Mouse (Mus musculus): ENCODE data around the gene Ephx3. TPM values are rescaled to one million over a fixed set of nuclear protein-coding genes. Genes with fewer than 3 reads are reported as not detected.

Ephx3 gene
- polyA plus RNA-seq, 2 experiments, result 0.08 TPM; not detected in 1

GRCm38 (mm10) chr17:32197156-32197555, 7.8 kb upstream of the Ephx3 start:
- 88% methylated on average over 14 of the region's 14 CpGs for WGBS (ENCODE audit: insufficient replicate concordance)
- no peak overlapping the region for H3K27ac ChIP-seq
- H3K9ac ChIP-seq (replicated peaks), result no peak overlapping the region
- TF ChIP-seq CTCF (IDR thresholded peaks at IDR 0.05; ENCODE audit: low read depth) (no peak), EP300 (IDR thresholded peaks at IDR 0.05; ENCODE audit: low read depth) (no peak)
- peaks cover 59% of the 10 kb centered on the region for H3K36me3 ChIP-seq (replicated peaks; ENCODE audit: control insufficient read depth, insufficient read depth, low read depth)
- no peaks in the 10 kb centered on the region; a peak in 1 of 4 replicates for H3K4me1 ChIP-seq (replicated peaks; ENCODE audit: control insufficient read depth in 2 of 2, insufficient read depth in 2 of 2, low read length in 1 of 2)
- H3K27me3 ChIP-seq (ENCODE audit: control insufficient read depth, insufficient read depth, low read length), result no peaks in the 10 kb centered on the region
- no peak overlapping the region for H3K4me3 ChIP-seq (ENCODE audit: insufficient read depth in 1 of 2, low read depth in 2 of 2, low read length in 2 of 2)
- DNase-seq (ENCODE audit: low read depth in 3 of 3, low spot score in 3 of 3) (no peak), ATAC-seq (ENCODE audit: insufficient read depth) (no peak)
- no peaks in the 10 kb centered on the region for H3K9me3 ChIP-seq (ENCODE audit: control insufficient read depth, low read length)
- no peak overlapping the region for H3K4me2 ChIP-seq (ENCODE audit: low read depth)

- no peak overlapping the region for H3K4me2 ChIP-seq (ENCODE audit: low read depth)
- no peaks in the 10 kb centered on the region for H3K27me3 ChIP-seq (ENCODE audit: control insufficient read depth, insufficient read depth, low read length)
- no peak overlapping the region for H3K4me3 ChIP-seq (ENCODE audit: insufficient read depth in 1 of 2, low read depth in 2 of 2, low read length in 2 of 2)
- DNase-seq (ENCODE audit: low read depth in 3 of 3, low spot score in 3 of 3), result no peak
- H3K36me3 ChIP-seq (replicated peaks; ENCODE audit: control insufficient read depth, insufficient read depth, low read depth), result peaks cover 47% of the 10 kb centered on the region
- H3K4me1 ChIP-seq (replicated peaks; ENCODE audit: control insufficient read depth in 2 of 2, insufficient read depth in 2 of 2, low read length in 1 of 2), result no peaks in the 10 kb centered on the region; a peak in 1 of 4 replicates
- no peak overlapping the region for H3K9ac ChIP-seq (replicated peaks)
- no peak for ATAC-seq (ENCODE audit: insufficient read depth)
- WGBS (ENCODE audit: insufficient replicate concordance), result 44% methylated on average over 5 of the region's 5 CpGs
- no peaks in the 10 kb centered on the region for H3K9me3 ChIP-seq (ENCODE audit: control insufficient read depth, low read length)
- TF ChIP-seq CTCF (IDR thresholded peaks at IDR 0.05; ENCODE audit: low read depth) (no peak), EP300 (IDR thresholded peaks at IDR 0.05; ENCODE audit: low read depth) (no peak)
- no peak overlapping the region for H3K27ac ChIP-seq
These were observed 6.4 kb upstream of the Ephx3 start for GRCm38 (mm10) chr17:32195725-32196124.

DNA sequence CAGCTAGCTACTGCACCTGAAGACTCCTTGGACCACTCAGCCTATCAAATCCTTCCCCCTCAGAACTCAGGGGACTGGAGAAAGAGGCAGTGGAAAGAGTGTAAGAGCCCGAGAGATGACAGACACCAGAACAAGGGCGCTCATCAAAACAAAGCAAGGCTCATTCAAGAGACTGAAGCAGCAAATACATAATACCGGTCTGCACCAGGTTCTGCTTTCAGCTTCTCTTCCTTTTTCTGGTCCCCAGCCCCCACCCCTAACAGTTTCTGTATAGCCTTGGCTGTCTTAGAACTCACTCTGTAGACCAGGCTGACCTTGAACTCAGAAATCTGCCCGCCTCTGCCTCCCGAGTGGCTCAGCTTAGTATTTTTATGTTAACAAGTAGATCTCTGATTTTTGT, 3.7 kb upstream of the Ephx3 start:
- peaks cover 4 to 9% of the 10 kb centered on the region in 2 experiments; a peak in 3 of 4 replicates for H3K4me1 ChIP-seq (replicated peaks; ENCODE audit: control insufficient read depth in 2 of 2, insufficient read depth in 2 of 2, low read length in 1 of 2)
- ATAC-seq (ENCODE audit: insufficient read depth) (no peak), DNase-seq (ENCODE audit: low read depth in 3 of 3, low spot score in 3 of 3) (no peak)
- WGBS (ENCODE audit: insufficient replicate concordance), result 53% methylated on average over 5 of the region's 5 CpGs
- H3K36me3 ChIP-seq (replicated peaks; ENCODE audit: control insufficient read depth, insufficient read depth, low read depth), result peaks cover 20% of the 10 kb centered on the region
- H3K4me3 ChIP-seq (ENCODE audit: insufficient read depth in 1 of 2, low read depth in 2 of 2, low read length in 2 of 2), result no peak overlapping the region
- no peak overlapping the region for H3K27ac ChIP-seq
- no peaks in the 10 kb centered on the region for H3K9me3 ChIP-seq (ENCODE audit: control insufficient read depth, low read length)
- peaks cover 22% of the 10 kb centered on the region for H3K27me3 ChIP-seq (ENCODE audit: control insufficient read depth, insufficient read depth, low read length)
- TF ChIP-seq CTCF (IDR thresholded peaks at IDR 0.05; ENCODE audit: low read depth) (no peak), EP300 (IDR thresholded peaks at IDR 0.05; ENCODE audit: low read depth) (no peak)
- no peak overlapping the region for H3K4me2 ChIP-seq (ENCODE audit: low read depth)
- H3K9ac ChIP-seq (replicated peaks), result no peak overlapping the region

GRCm38 (mm10) chr17:32189850-32190249, 501 bp upstream of the Ephx3 start:
- Histone ChIP-seq H3K4me1 (replicated peaks; ENCODE audit: control insufficient read depth in 2 of 2, insufficient read depth in 2 of 2, low read length in 1 of 2) (peaks cover 4 to 9% of the 10 kb centered on the region in 2 experiments; a peak in 3 of 4 replicates), H3K4me3 (ENCODE audit: insufficient read depth in 1 of 2, low read depth in 2 of 2, low read length in 2 of 2) (no peak overlapping the region), H3K27ac (no peak overlapping the region), H3K36me3 (replicated peaks; ENCODE audit: control insufficient read depth, insufficient read depth, low read depth) (no peaks in the 10 kb centered on the region), H3K4me2 (ENCODE audit: low read depth) (peak overlapping the region; percentile 48), H3K9ac (replicated peaks) (no peak overlapping the region; the same call in 1 of the 2 replicates), H3K9me3 (ENCODE audit: control insufficient read depth, low read length) (no peaks in the 10 kb centered on the region), H3K27me3 (ENCODE audit: control insufficient read depth, insufficient read depth, low read length) (peaks cover 23% of the 10 kb centered on the region)
- no peak for ATAC-seq (ENCODE audit: insufficient read depth)
- DNase-seq (ENCODE audit: low read depth in 3 of 3, low spot score in 3 of 3), result peak in 1 of 3 experiments; percentile 16
- TF ChIP-seq CTCF (IDR thresholded peaks at IDR 0.05; ENCODE audit: low read depth), result no peak
- no peak for TF ChIP-seq EP300 (IDR thresholded peaks at IDR 0.05; ENCODE audit: low read depth)
- 7% methylated on average over 5 of the region's 5 CpGs for WGBS (ENCODE audit: insufficient replicate concordance)

DNA sequence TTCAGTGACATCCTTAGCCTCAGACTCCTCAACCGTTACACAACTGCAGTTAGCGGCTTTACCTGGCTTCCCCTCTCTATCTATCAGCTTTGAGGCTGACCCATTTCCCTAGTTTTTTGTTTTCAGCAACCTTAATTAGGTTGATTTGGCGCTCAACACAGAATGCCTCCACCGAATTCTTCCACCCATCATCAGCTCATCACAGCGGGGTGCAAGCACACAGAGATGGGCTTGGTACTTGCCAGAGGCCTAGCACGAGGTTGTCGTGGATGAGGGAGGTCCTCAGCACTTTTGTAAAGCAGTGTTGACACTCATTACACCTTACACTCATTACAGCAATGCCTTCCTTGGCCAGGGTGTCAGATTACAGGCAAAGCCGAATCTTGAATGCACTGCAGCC, 6.3 kb downstream of the Ephx3 start:
- no peak for ATAC-seq (ENCODE audit: insufficient read depth)
- no peak for DNase-seq (ENCODE audit: low read depth in 3 of 3, low spot score in 3 of 3)
- Histone ChIP-seq H3K4me1 (replicated peaks; ENCODE audit: control insufficient read depth in 2 of 2, insufficient read depth in 2 of 2, low read length in 1 of 2) (no peaks in the 10 kb centered on the region), H3K27me3 (ENCODE audit: control insufficient read depth, insufficient read depth, low read length) (peaks cover 1% of the 10 kb centered on the region; the same call in 1 of the 2 replicates), H3K27ac (no peak overlapping the region), H3K4me3 (ENCODE audit: insufficient read depth in 1 of 2, low read depth in 2 of 2, low read length in 2 of 2) (no peak overlapping the region), H3K36me3 (replicated peaks; ENCODE audit: control insufficient read depth, insufficient read depth, low read depth) (no peaks in the 10 kb centered on the region), H3K4me2 (ENCODE audit: low read depth) (no peak overlapping the region), H3K9ac (replicated peaks) (no peak overlapping the region), H3K9me3 (ENCODE audit: control insufficient read depth, low read length) (no peaks in the 10 kb centered on the region)
- no peak for TF ChIP-seq EP300 (IDR thresholded peaks at IDR 0.05; ENCODE audit: low read depth)
- no peak for TF ChIP-seq CTCF (IDR thresholded peaks at IDR 0.05; ENCODE audit: low read depth)
- WGBS (ENCODE audit: insufficient replicate concordance), result 41% methylated on average over 8 of the region's 8 CpGs
